Mouse (Mus musculus) myocyte (in vitro differentiated cells): Measurements from ENCODE around the gene Gm10277. TPM values are rescaled to one million over a fixed set of nuclear protein-coding genes. Genes with fewer than 3 reads are reported as not detected.

ENCODE experiments used
- H3K27me3 ChIP-seq: one replicate; pipeline ENCODE4 v1.6.1; 2011; ENCODE audit not compliant: control insufficient read depth, insufficient read depth, insufficient read length
- H3K36me3 ChIP-seq: one replicate; pipeline ENCODE4 v1.6.1; 2011; ENCODE audit not compliant: control insufficient read depth, insufficient read depth
- H3K4me2 ChIP-seq: one replicate; pipeline ENCODE4 v1.6.1; 2011; ENCODE audit warnings: low read depth, control low read depth
- H3K4me3 ChIP-seq: one replicate; pipeline ENCODE4 v1.5.1; 2011; ENCODE audit warnings: mild to moderate bottlenecking, control low read depth, moderate library complexity
- H3K79me2 ChIP-seq: one replicate; pipeline ENCODE4 v1.6.1; 2011; ENCODE audit not compliant: control insufficient read depth, insufficient read depth
- H3ac ChIP-seq: one replicate; pipeline ENCODE4 v1.6.1; 2011; ENCODE audit not compliant: control insufficient read depth, insufficient read length
- CEBPB ChIP-seq: IDR thresholded peaks from 2 replicates; pipeline ENCODE4 v1.6.1; 2011; ENCODE audit warnings: mild to moderate bottlenecking, moderate library complexity; ENCODE audit not compliant: poor library complexity, insufficient read depth, severe bottlenecking
- E2F4 ChIP-seq: IDR thresholded peaks from one replicate; pipeline ENCODE4 v1.6.1; 2011; ENCODE audit warnings: mild to moderate bottlenecking, control low read depth, moderate library complexity; ENCODE audit not compliant: insufficient read depth
- MAX ChIP-seq: IDR thresholded peaks from one replicate; pipeline ENCODE4 v1.6.1; 2011; ENCODE audit warnings: low read depth, mild to moderate bottlenecking, control low read depth
- MYOD1 ChIP-seq, 3 experiments: IDR thresholded peaks; one replicate each; pipeline ENCODE4 v1.6.1; 2011; ENCODE audit warnings: control low read depth in 2 of 3, low read depth in 2 of 3, mild to moderate bottlenecking in 2 of 3, moderate library complexity in 1 of 3; ENCODE audit not compliant: insufficient read length in 2 of 3, control insufficient read depth in 1 of 3
- MYOG ChIP-seq, 3 experiments: IDR thresholded peaks; one replicate each; pipeline ENCODE4 v1.6.1; 2011; ENCODE audit warnings: control low read depth in 2 of 3, low read depth in 2 of 3, mild to moderate bottlenecking in 2 of 3; ENCODE audit not compliant: insufficient read length in 2 of 3, control insufficient read depth in 1 of 3, insufficient read depth in 1 of 3
- POLR2A ChIP-seq: IDR thresholded peaks from one replicate; pipeline ENCODE4 v1.6.1; 2011; ENCODE audit warnings: low read depth, mild to moderate bottlenecking, control low read depth, moderate library complexity; ENCODE audit not compliant: insufficient read length
- POLR2AphosphoS2 ChIP-seq: IDR thresholded peaks from one replicate; pipeline ENCODE4 v1.6.1; 2011; ENCODE audit warnings: low read depth, control low read depth; ENCODE audit not compliant: insufficient read length
- REST ChIP-seq: IDR thresholded peaks from one replicate; pipeline ENCODE4 v1.6.1; 2011; ENCODE audit warnings: mild to moderate bottlenecking, control low read depth, moderate library complexity; ENCODE audit not compliant: insufficient read depth, insufficient read length
- SRF ChIP-seq: IDR thresholded peaks from one replicate; pipeline ENCODE4 v1.6.1; 2011; ENCODE audit warnings: low read depth; ENCODE audit not compliant: control insufficient read depth, insufficient read length
- TCF12 ChIP-seq: IDR thresholded peaks from one replicate; pipeline ENCODE4 v1.6.1; 2011; ENCODE audit warnings: mild to moderate bottlenecking, control low read depth; ENCODE audit not compliant: poor library complexity, insufficient read depth, severe bottlenecking
- TCF3 ChIP-seq: IDR thresholded peaks from one replicate; pipeline ENCODE4 v1.6.1; 2011; ENCODE audit warnings: low read depth, control low read depth; ENCODE audit not compliant: insufficient read length
- USF1 ChIP-seq: IDR thresholded peaks from one replicate; pipeline ENCODE4 v1.6.1; 2011; ENCODE audit warnings: low read depth, mild to moderate bottlenecking, control low read depth, moderate library complexity
- polyA plus RNA-seq: library from polyadenylated mRNA; unstranded; fragments of >200 nt; fragmentation: generic; extraction: Trizol; gene quantifications from one replicate; pipeline ENCODE4 v1.2.1, GENCODE M21; 2012; ENCODE audit warnings: missing spikeins

Gm10277 gene
- polyA plus RNA-seq, 1 experiment = 0.07 TPM

DNA sequence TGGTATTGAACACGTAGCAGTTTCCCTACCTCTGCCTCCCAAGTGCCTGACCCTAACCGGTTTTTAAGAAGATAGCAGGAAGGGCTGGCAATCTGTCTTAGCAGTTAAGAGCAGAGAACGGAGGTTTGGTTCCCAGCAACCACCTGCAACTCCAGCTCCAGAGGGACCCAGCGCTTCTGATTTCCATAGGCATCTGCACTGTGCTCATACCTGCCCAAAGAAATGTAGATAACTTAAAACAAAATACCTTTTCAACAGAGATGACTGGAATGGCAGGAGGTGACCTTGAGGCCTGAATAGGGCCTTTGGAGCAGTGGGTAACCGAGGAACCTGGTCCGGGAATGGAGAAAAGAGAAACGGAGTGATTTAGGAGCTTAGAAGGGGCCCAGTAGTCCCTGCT lies 49.0 kb downstream of the Gm10277 start:
- Histone ChIP-seq H3ac (no peak overlapping the region), H3K4me2 (no peak overlapping the region), H3K79me2 (no peaks in the 10 kb centered on the region), H3K27me3 (no peaks in the 10 kb centered on the region), H3K4me3 (no peak overlapping the region), H3K36me3 (no peaks in the 10 kb centered on the region)
- TF ChIP-seq MAX = no peak

DNA sequence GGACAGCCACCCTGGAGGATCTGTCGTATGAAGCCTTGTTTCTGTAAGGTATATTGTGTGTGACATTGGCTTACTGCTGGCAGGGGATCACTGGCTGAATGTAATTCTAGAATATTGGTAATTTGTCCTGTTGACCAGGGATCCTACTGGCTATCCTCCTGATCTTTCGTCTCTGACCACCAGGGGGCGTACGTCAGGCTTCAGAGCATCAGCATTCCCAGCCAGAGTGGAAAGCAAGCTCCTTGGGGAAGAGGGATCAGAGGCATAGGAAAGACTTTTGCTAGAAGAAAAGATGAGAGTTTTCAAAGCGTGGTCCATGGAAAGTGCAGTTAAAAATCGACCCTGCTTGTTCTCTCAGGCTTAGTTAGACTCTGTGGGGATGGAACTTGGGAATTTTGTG lies 50.3 kb downstream of the Gm10277 start:
- H3K4me3 ChIP-seq = no peak overlapping the region
- TF ChIP-seq REST (no peak), E2F4 (no peak), CEBPB (no peak), MAX (no peak), TCF12 (no peak), POLR2AphosphoS2 (no peak), SRF (no peak), MYOD1 (IDR thresholded peaks at IDR 0.05; ENCODE audit: control insufficient read depth in 1 of 3, insufficient read length in 2 of 3, low read depth in 2 of 3) (no peak), TCF3 (no peak), MYOG (IDR thresholded peaks at IDR 0.05; ENCODE audit: control insufficient read depth in 1 of 3, insufficient read depth in 1 of 3, insufficient read length in 2 of 3, low read depth in 2 of 3) (no peak), POLR2A (no peak), USF1 (no peak)
- H3K27me3 ChIP-seq = no peaks in the 10 kb centered on the region
- H3K79me2 ChIP-seq = no peaks in the 10 kb centered on the region
- H3K36me3 ChIP-seq = no peaks in the 10 kb centered on the region
- H3ac ChIP-seq = no peak overlapping the region
- H3K4me2 ChIP-seq = no peak overlapping the region

Other genes with a start within 250 kb of the Gm10277 start
- 9.2 TPM for gene Taok1, start 179.9 kb downstream of the Gm10277 start, polyA plus RNA-seq
- gene Nufip2, start 101.6 kb downstream of the Gm10277 start, polyA plus RNA-seq = 9.3 TPM
- gene Cryba1, start 62.5 kb downstream of the Gm10277 start, polyA plus RNA-seq = not detected
- gene Myo18a, start 24.5 kb downstream of the Gm10277 start, polyA plus RNA-seq = 169 TPM
- gene Pipox, start 106.3 kb upstream of the Gm10277 start, polyA plus RNA-seq = not detected
- gene Sez6, start 143.1 kb upstream of the Gm10277 start, polyA plus RNA-seq = not detected
- 22.2 TPM for gene Phf12, start 195.0 kb upstream of the Gm10277 start, polyA plus RNA-seq
- gene Dhrs13, start 244.5 kb upstream of the Gm10277 start, polyA plus RNA-seq = 10.0 TPM